Mouse (Mus musculus) lung, postnatal 0 days (tissue): ENCODE measurements around the gene Slitrk1. TPM values are rescaled to one million over a fixed set of nuclear protein-coding genes. Genes with fewer than 3 reads are reported as not detected.

Source experiments
- ATAC-seq: fragments of 200-750 bp; cut with Nextera tagmentation; 2 replicates; pipeline ENCODE4 v1.8.0; 2017; ENCODE audit warnings: moderate library complexity
- DNase-seq: peaks from one replicate; pipeline ENCODE4 v3.0.0-alpha.2; 2016; ENCODE audit warnings: low spot score
- H3K27ac ChIP-seq: fragments of 300-500 bp; sonication (generic); 2 replicates; pipeline ENCODE4 v1.5.1; 2014; ENCODE audit warnings: antibody characterized with exemption, mild to moderate bottlenecking, low read length, mixed read lengths
- H3K27me3 ChIP-seq: fragments of 300-500 bp; sonication (generic); replicated peaks from 2 replicates; pipeline ENCODE4 v1.6.1; 2014; ENCODE audit warnings: low read length, mixed read lengths; ENCODE audit not compliant: insufficient read depth
- H3K36me3 ChIP-seq: fragments of 300-500 bp; sonication (generic); 2 replicates; pipeline ENCODE4 v1.6.1; 2014; ENCODE audit warnings: low read length, mixed read lengths; ENCODE audit not compliant: insufficient read depth
- H3K4me1 ChIP-seq: fragments of 300-500 bp; sonication (generic); 2 replicates; pipeline ENCODE4 v1.6.1; 2014; ENCODE audit warnings: antibody characterized with exemption, low read depth, low read length, mixed read lengths; ENCODE audit not compliant: insufficient read depth
- H3K4me2 ChIP-seq: fragments of 300-500 bp; sonication (generic); replicated peaks from 2 replicates; pipeline ENCODE4 v1.6.1; 2014; ENCODE audit warnings: low read depth, mild to moderate bottlenecking, low read length, moderate library complexity, mixed read lengths
- H3K4me3 ChIP-seq: fragments of 300-500 bp; sonication (generic); 2 replicates; pipeline ENCODE4 v1.5.1; 2014; ENCODE audit warnings: low read depth, low read length
- H3K9ac ChIP-seq: fragments of 300-500 bp; sonication (generic); replicated peaks from 2 replicates; pipeline ENCODE4 v1.6.1; 2014; ENCODE audit warnings: low read depth, mild to moderate bottlenecking
- H3K9me3 ChIP-seq: fragments of 300-500 bp; sonication (generic); 2 replicates; pipeline ENCODE4 v1.6.1; 2016; ENCODE audit warnings: low read length, mixed read lengths
- CTCF ChIP-seq: IDR thresholded peaks from 2 replicates; pipeline ENCODE4 v1.5.1; 2016; ENCODE audit warnings: antibody characterized with exemption, mild to moderate bottlenecking
- EP300 ChIP-seq: IDR thresholded peaks from 2 replicates; pipeline ENCODE4 v1.6.1; 2016; ENCODE audit warnings: antibody characterized with exemption, mild to moderate bottlenecking, control low read depth
- WGBS: fragments of 180-500 bp; shearing (Covaris S2); extraction: QIAGEN DNeasy Blood & Tissue Kit; methylation state at CpG from one replicate; pipeline ENCODE4 v1.1.7; 2014; 5-methylcytosine and 5-hydroxymethylcytosine counted together
- polyA plus RNA-seq: library from polyadenylated mRNA; unstranded; fragments of >200 nt; fragmentation: Nextera tagmentation; extraction: Ambion mirVana; gene quantifications from 2 replicates; pipeline ENCODE4 v1.2.1, GENCODE M21; 2015

The Slitrk1 gene
- polyA plus RNA-seq, result 0.04 TPM in 1 of 2 replicates, not detected in the other

DNA sequence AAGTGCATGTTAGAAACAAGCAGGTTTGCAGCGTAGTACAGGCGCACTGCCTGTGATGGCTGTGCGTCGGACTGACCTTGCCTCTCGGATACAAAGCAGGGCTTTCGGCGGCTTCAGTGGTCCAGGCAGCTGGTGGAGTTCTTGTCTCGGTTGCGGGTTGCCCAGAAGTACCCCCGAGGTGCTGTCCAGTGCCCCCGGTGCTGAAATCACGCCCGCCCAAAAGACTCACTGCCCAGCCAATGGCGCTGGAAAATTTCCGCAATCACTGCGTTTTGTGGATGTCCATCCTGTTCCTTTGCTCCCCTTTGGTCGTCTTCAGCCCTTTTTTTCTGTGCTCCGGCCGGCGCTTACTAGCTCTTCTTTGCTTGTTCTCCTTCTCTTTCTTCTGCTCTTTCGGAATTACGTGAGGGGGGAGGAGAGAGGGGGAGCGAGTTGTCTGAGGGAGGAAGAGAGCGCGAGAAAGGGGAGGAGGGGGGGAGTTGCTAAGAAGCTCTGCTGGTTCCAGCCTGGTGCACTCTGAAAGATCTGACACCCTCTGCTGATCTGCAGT, at the start of gene Slitrk1:
Gene Slitrk1, minus strand, starts transcription at position 445 of the 550 bp plus-strand sequence.
- H3K4me1 ChIP-seq, result peaks cover 6% of the 10 kb centered on the region; the same call in 1 of the 2 replicates
- peak within 1 kb of the TSS; percentile 5; the same call in 1 of the 2 replicates for H3K4me3 ChIP-seq
- peak within 1 kb of the TSS; percentile 38 for H3K4me2 ChIP-seq
- no peak within 1 kb of the TSS for H3K27ac ChIP-seq
- ATAC-seq, result no peak
- 0 out of 2 replicates have a peak, but pooled peaks cover 14% of the 10 kb centered on the region for H3K27me3 ChIP-seq
- under 1% methylated on average over 24 of the region's 25 CpGs for WGBS
- no peaks in the 10 kb centered on the region for H3K9me3 ChIP-seq
- TF ChIP-seq EP300, result no peak
- DNase-seq, result peak; percentile 27
- no peaks in the 10 kb centered on the region for H3K36me3 ChIP-seq
- no peak within 1 kb of the TSS for H3K9ac ChIP-seq

DNA sequence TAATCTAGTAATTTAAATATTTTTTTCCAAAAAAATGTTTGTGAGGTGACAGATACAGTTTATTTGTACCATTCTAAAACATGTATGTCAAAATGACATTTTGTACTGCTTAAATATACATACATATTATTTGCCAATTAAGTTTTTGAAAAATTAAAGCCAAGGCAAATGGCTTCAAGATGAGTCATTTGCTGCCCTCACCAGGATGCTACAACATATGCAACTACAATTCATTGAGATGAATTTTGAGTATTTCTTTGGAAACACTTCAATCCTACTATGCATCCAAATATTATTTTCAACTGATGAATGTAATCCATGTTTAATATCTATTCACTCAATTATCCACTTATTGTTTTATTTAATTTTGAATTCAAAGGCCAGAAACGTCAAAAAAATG, 21.8 kb upstream of the Slitrk1 start:
- Histone ChIP-seq H3K27ac (no peak overlapping the region), H3K9me3 (no peaks in the 10 kb centered on the region), H3K4me3 (no peak overlapping the region), H3K27me3 (no peaks in the 10 kb centered on the region), H3K9ac (no peak overlapping the region), H3K4me1 (no peaks in the 10 kb centered on the region), H3K36me3 (no peaks in the 10 kb centered on the region), H3K4me2 (no peak overlapping the region)
- 42% methylated on average over 1 of the region's 1 CpGs for WGBS
- ATAC-seq (no peak), DNase-seq (no peak)
- TF ChIP-seq EP300 (no peak), CTCF (no peak)

DNA sequence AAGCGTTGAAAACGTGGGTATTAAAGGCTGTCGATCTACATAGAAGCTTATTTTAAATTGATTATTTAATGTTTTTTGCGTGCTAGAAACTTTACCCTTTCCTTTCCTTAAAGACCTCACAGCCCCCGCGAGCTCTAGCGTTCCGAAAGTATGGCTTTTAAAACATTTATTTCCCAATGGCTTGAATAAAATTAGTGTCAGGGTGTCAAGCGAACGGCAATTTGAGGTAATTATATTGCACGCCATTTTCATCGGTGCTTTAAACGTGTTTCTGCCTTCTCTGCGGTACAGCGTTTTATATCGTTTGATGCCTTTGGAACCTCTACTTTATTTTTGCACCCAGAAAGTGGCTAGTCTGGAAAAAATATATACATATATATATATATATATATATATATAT, 378 bp upstream of the Slitrk1 start:
- 23% methylated on average over 16 of the region's 16 CpGs for WGBS
- ATAC-seq, result no peak
- H3K36me3 ChIP-seq, result no peaks in the 10 kb centered on the region

DNA sequence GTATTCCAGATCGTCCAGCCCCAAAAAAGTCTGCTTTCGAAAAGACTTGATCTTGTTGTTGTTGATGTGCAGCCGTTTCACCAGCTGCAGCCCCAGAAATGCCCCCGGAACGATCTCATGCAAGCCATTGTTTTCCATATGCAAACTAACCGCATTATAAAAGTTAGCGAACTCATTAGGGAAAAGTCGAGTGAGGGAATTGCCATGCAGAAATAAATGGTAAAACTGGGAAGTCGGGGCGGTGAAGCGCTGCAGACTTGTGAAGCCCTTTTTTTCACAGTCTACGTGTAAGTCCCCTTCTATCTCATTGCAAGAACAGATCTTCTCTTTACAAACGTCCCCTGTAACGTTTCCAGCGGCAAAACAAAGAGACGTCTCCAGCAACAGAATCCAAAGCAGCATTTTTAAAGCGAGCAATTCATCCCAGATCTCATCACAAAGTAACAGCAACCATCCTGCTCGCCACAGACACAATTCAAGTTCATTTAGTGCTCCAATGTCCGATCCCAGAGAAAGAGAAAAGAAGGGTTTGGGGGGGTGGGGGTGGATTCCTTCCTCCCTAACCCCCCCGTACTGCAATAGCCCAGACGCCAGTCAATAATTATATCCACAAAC, 975 bp downstream of the Slitrk1 start:
- ATAC-seq (no peak), DNase-seq (no peak)

More for the DNA sequence above, 378 bp upstream of the Slitrk1 start:
- peak overlapping the region; percentile 38; the same call in 1 of the 2 replicates for H3K4me2 ChIP-seq
- no peaks in the 10 kb centered on the region for H3K9me3 ChIP-seq
- no peak for DNase-seq
- no peak overlapping the region for H3K9ac ChIP-seq
- H3K27ac ChIP-seq, result no peak overlapping the region
- 0 out of 2 replicates have a peak, but pooled peaks cover 14% of the 10 kb centered on the region for H3K27me3 ChIP-seq
- H3K4me3 ChIP-seq, result peak overlapping the region; percentile 5; the same call in 1 of the 2 replicates
- H3K4me1 ChIP-seq, result peaks cover 6% of the 10 kb centered on the region; the same call in 1 of the 2 replicates
- TF ChIP-seq CTCF, result no peak
- no peak for TF ChIP-seq EP300

DNA sequence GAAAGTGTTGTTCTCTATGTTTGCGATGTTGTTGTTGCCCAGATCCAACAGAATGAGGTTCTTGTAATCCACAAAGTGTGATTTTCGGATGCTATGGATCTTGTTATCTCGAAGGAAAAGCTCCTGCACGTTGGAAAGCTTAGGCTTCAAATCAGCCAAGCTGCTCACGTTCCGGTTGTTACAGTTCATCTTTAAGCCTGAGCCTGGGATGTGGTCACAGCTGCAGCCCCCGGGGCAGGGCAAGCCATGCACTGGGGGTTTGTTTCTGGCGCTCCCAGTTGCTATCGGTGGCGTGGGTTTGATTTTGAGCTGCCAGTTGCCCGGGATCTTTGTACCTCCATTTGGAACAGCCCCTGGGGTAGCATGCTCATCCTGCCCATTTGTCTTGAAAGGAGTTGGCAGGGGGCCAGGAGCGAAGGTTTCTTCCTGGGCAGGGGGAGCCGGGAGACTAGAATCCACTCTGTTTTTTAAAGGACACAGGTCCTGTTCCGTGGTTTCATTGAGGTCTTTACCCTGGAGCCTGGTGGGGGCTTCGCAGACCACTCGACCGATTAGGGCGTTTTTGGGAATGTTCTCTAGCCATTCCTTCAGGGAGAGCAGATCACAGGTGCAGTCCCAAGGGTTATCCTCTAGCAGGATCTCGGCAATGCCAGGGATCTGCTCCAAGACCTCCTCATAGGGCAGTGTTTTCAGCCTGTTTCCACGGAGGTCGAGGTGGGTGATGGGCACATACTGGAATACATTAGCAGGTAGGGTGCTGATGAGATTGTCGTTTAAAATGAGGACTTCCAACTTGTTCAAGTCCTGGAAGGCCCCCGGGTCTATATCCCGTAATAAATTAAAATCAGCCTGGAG, 1.7 kb downstream of the Slitrk1 start:
- no peak for TF ChIP-seq CTCF
- no peak for TF ChIP-seq EP300
- H3K4me2 ChIP-seq, result peak overlapping the region; percentile 9; the same call in 1 of the 2 replicates
- 5% methylated on average over 24 of the region's 24 CpGs for WGBS

More for the DNA sequence above, 975 bp downstream of the Slitrk1 start:
- no peak for TF ChIP-seq EP300
- no peak for TF ChIP-seq CTCF
- WGBS, result 2% methylated on average over 21 of the region's 21 CpGs
- H3K9me3 ChIP-seq, result no peaks in the 10 kb centered on the region
- no peaks in the 10 kb centered on the region for H3K36me3 ChIP-seq
- 0 out of 2 replicates have a peak, but pooled peaks cover 14% of the 10 kb centered on the region for H3K27me3 ChIP-seq
- H3K4me2 ChIP-seq, result 0 out of 2 replicates have a peak overlapping the region, but pooled peaks have one; percentile 9
- no peak overlapping the region for H3K4me3 ChIP-seq
- no peak overlapping the region for H3K27ac ChIP-seq
- H3K4me1 ChIP-seq, result peaks cover 6% of the 10 kb centered on the region; the same call in 1 of the 2 replicates
- no peak overlapping the region for H3K9ac ChIP-seq

More for the DNA sequence above, 1.7 kb downstream of the Slitrk1 start:
- no peaks in the 10 kb centered on the region for H3K36me3 ChIP-seq
- no peak overlapping the region for H3K27ac ChIP-seq
- no peak for ATAC-seq
- H3K4me1 ChIP-seq, result peaks cover 6% of the 10 kb centered on the region; the same call in 1 of the 2 replicates
- H3K27me3 ChIP-seq, result 0 out of 2 replicates have a peak, but pooled peaks cover 14% of the 10 kb centered on the region
- no peak for DNase-seq
- no peak overlapping the region for H3K9ac ChIP-seq
- H3K4me3 ChIP-seq, result no peak overlapping the region
- no peaks in the 10 kb centered on the region for H3K9me3 ChIP-seq
